In the genomic region with DNA sequence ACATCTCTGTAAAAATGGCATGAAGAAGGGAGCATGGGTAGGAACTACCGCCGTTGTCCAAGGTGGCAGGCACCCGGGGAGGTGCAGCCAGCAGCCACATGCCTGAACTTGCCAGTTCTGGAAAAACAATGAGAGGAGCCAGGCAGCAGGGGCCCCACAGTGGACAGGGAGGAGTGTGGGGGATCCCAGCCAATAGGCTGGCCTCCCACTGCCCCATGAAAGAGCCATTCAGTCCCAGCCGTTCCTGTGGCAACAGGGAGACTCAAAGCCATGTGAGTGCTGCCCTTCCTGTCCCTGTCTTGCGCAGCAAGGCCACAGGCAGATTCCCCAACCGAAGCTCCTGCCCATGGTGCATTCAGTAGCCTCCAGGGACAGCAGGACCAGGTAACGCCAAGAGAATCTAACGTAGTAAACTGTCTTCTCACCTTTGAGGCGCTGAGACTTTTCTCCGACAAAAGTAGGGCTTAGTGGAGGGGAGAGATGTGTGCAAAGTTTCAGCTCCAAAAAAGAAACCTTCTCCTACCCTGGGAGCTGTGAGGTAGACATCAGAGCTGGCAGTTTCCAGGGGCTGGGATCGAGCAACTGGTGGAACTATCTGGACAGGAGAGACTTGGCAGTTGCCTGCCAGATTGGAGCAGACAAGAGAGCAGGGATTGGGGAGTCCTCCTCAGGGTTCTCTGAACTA, we compare ENCODE assay signal across 9 mouse cellular contexts. TPM values are rescaled to one million over a fixed set of nuclear protein-coding genes. Genes with fewer than 3 reads are reported as not detected.
DNase-seq lines count a peak whose midpoint lies in the region; ATAC-seq and TF ChIP-seq lines count a peak whose summit lies in the region.
"Had no signal": no experiment of that assay in that cellular context is flagged by ENCODE, and none has a peak within 500 bp of the region (broad histone marks: within the 10 kb centered on the region; RNA-seq: fewer than 3 reads in every experiment).

No protein-coding gene starts in this region.

- no peak overlapping the region for H3K4me3 ChIP-seq in stomach, embryonic 14.5 days (ENCODE audit: low read depth, low read length)
- H3K4me3 ChIP-seq in stomach, postnatal 0 days (ENCODE audit: low read depth, low read length) = no peak overlapping the region
- H3K4me3 ChIP-seq in heart, embryonic 16.5 days (ENCODE audit: low read length) = peak overlapping the region; percentile 13; the same call in 1 of the 2 replicates
- no peak overlapping the region for H3K4me3 ChIP-seq in midbrain, embryonic 12.5 days
- no peak overlapping the region for H3K4me3 ChIP-seq in liver, embryonic 11.5 days (ENCODE audit: low read depth, low read length)

- ATAC-seq in stomach, embryonic 14.5 days (ENCODE audit: insufficient number of reproducible peaks, insufficient read depth, low FRiP score, low read depth) = no peak
- no peak for ATAC-seq in stomach, postnatal 0 days (ENCODE audit: low FRiP score, low TSS enrichment)
- ATAC-seq in heart, embryonic 16.5 days (replicated peaks; ENCODE audit: extremely low read depth, insufficient read depth, low FRiP score) = no peak
- peak; percentile 81 for ATAC-seq in midbrain, embryonic 12.5 days (ENCODE audit: low FRiP score, low read depth)
- no peak for ATAC-seq in megakaryocyte-erythroid progenitor cell, adult 5-6 weeks (replicated peaks; ENCODE audit: low FRiP score, low TSS enrichment, poor library complexity, severe bottlenecking)
- no peak for ATAC-seq in liver, embryonic 11.5 days (replicated peaks; ENCODE audit: low FRiP score)

- H3K9ac ChIP-seq in stomach, embryonic 14.5 days (replicated peaks; ENCODE audit: low read depth, low read length) = no peak overlapping the region
- H3K9ac ChIP-seq in stomach, postnatal 0 days (ENCODE audit: low read length) = no peak overlapping the region
- peak overlapping the region; percentile 39 for H3K9ac ChIP-seq in heart, embryonic 16.5 days (ENCODE audit: low read length)
- H3K9ac ChIP-seq in midbrain, embryonic 12.5 days (replicated peaks) = peak overlapping the region; percentile 24; the same call in 1 of the 2 replicates
- H3K9ac ChIP-seq in liver, embryonic 11.5 days (ENCODE audit: low read depth, low read length) = no peak overlapping the region

- no peaks in the 10 kb centered on the region for H3K9me3 ChIP-seq in stomach, embryonic 14.5 days (ENCODE audit: control insufficient read depth, low read depth, low read length)
- H3K9me3 ChIP-seq in stomach, postnatal 0 days (ENCODE audit: control insufficient read depth, low read length) = no peaks in the 10 kb centered on the region
- no peaks in the 10 kb centered on the region for H3K9me3 ChIP-seq in heart, embryonic 16.5 days (replicated peaks; ENCODE audit: control insufficient read depth, low read length)
- no peaks in the 10 kb centered on the region for H3K9me3 ChIP-seq in midbrain, embryonic 12.5 days
- no peaks in the 10 kb centered on the region for H3K9me3 ChIP-seq in liver, embryonic 11.5 days (ENCODE audit: control insufficient read depth, low read length)

- TF ChIP-seq CTCF in stomach, postnatal 0 days (IDR thresholded peaks at IDR 0.05; ENCODE audit: low read depth) = no peak

- WGBS in stomach, embryonic 14.5 days = 38% methylated on average over 11 of the region's 11 CpGs
- WGBS in stomach, postnatal 0 days = 47% methylated on average over 11 of the region's 11 CpGs
- 22% methylated on average over 11 of the region's 11 CpGs for WGBS in heart, embryonic 16.5 days
- WGBS in midbrain, embryonic 12.5 days = 18% methylated on average over 11 of the region's 11 CpGs
- 49% methylated on average over 11 of the region's 11 CpGs for WGBS in liver, embryonic 11.5 days

- peak; percentile 56 for DNase-seq in adrenal gland, postnatal 10 days
- no peak for DNase-seq in adrenal gland, postnatal 4 days (ENCODE audit: low spot score in 2 of 2)
- DNase-seq in stomach, postnatal 0 days (ENCODE audit: low spot score) = no peak
- DNase-seq in liver, embryonic 11.5 days (ENCODE audit: low spot score) = no peak

- TF ChIP-seq EP300 in stomach, postnatal 0 days (optimal IDR thresholded peaks at IDR 0.05) = no peak

- H3K36me3 ChIP-seq in stomach, embryonic 14.5 days (ENCODE audit: control insufficient read depth, insufficient read depth, low read length) = no peaks in the 10 kb centered on the region
- H3K36me3 ChIP-seq in stomach, postnatal 0 days (ENCODE audit: control insufficient read depth, insufficient read depth, low read length) = no peaks in the 10 kb centered on the region
- H3K36me3 ChIP-seq in heart, embryonic 16.5 days (ENCODE audit: control insufficient read depth, insufficient read depth) = 0 out of 2 replicates have a peak, but pooled peaks cover 2% of the 10 kb centered on the region
- no peaks in the 10 kb centered on the region for H3K36me3 ChIP-seq in midbrain, embryonic 12.5 days
- H3K36me3 ChIP-seq in liver, embryonic 11.5 days (ENCODE audit: control insufficient read depth, insufficient read depth, low read length) = no peaks in the 10 kb centered on the region

- H3K27me3 ChIP-seq in stomach, embryonic 14.5 days (ENCODE audit: control insufficient read depth, insufficient read depth, low read length) = no peaks in the 10 kb centered on the region
- no peaks in the 10 kb centered on the region for H3K27me3 ChIP-seq in stomach, postnatal 0 days (ENCODE audit: control insufficient read depth, insufficient read depth, low read length)
- H3K27me3 ChIP-seq in heart, embryonic 16.5 days (ENCODE audit: control insufficient read depth, insufficient read depth, low read length) = no peaks in the 10 kb centered on the region
- H3K27me3 ChIP-seq in midbrain, embryonic 12.5 days = peaks cover 35% of the 10 kb centered on the region
- peaks cover 9% of the 10 kb centered on the region; the same call in 1 of the 2 replicates for H3K27me3 ChIP-seq in liver, embryonic 11.5 days (replicated peaks; ENCODE audit: control insufficient read depth, insufficient read depth, low read length)

- H3K4me1 ChIP-seq in stomach, embryonic 14.5 days (ENCODE audit: control insufficient read depth, insufficient read depth, low read length) = peaks cover 25% of the 10 kb centered on the region
- H3K4me1 ChIP-seq in stomach, postnatal 0 days (replicated peaks; ENCODE audit: control insufficient read depth, insufficient read depth) = peaks cover 10% of the 10 kb centered on the region; the same call in 1 of the 2 replicates
- peaks cover 57% of the 10 kb centered on the region for H3K4me1 ChIP-seq in heart, embryonic 16.5 days (ENCODE audit: control insufficient read depth, insufficient read depth, low read length)
- H3K4me1 ChIP-seq in midbrain, embryonic 12.5 days = peaks cover 45% of the 10 kb centered on the region
- H3K4me1 ChIP-seq in liver, embryonic 11.5 days (replicated peaks; ENCODE audit: control insufficient read depth, insufficient read depth, low read length) = peaks cover 13% of the 10 kb centered on the region

- no peak overlapping the region for H3K4me2 ChIP-seq in stomach, embryonic 14.5 days (replicated peaks; ENCODE audit: low read depth, low read length)
- H3K4me2 ChIP-seq in stomach, postnatal 0 days (replicated peaks; ENCODE audit: low read depth) = no peak overlapping the region
- peak overlapping the region; percentile 63 for H3K4me2 ChIP-seq in heart, embryonic 16.5 days (ENCODE audit: low read depth, low read length)
- peak overlapping the region; percentile 34 for H3K4me2 ChIP-seq in midbrain, embryonic 12.5 days (replicated peaks)
- H3K4me2 ChIP-seq in liver, embryonic 11.5 days = no peak overlapping the region

- peak overlapping the region; percentile 21; the same call in 1 of the 2 replicates for H3K27ac ChIP-seq in stomach, embryonic 14.5 days (ENCODE audit: low read length)
- H3K27ac ChIP-seq in stomach, postnatal 0 days (replicated peaks) = no peak overlapping the region
- peak overlapping the region; percentile 64 for H3K27ac ChIP-seq in heart, embryonic 16.5 days (ENCODE audit: low read length)
- peak overlapping the region; percentile 73 for H3K27ac ChIP-seq in midbrain, embryonic 12.5 days (replicated peaks)
- no peak overlapping the region for H3K27ac ChIP-seq in liver, embryonic 11.5 days (ENCODE audit: low read depth, low read length)

RNA-seq across cellular contexts. Expression of gene Usp2, which starts 5.2 kb away (rescaled TPM):
- total RNA-seq in adrenal gland, postnatal 10 days (2021) = 10 to 100 TPM; 36.4 to 52.2 TPM
- 10 to 100 TPM; 21.8 to 24.7 TPM for total RNA-seq in adrenal gland, postnatal 4 days (2021)
- 10.5 and 15.0 TPM in 2 replicates for polyA plus RNA-seq in stomach, embryonic 14.5 days (2014; fragmentation: Nextera tagmentation; extraction: Ambion mirVana)
- 11.6 and 20.2 TPM in 2 replicates for polyA plus RNA-seq in stomach, postnatal 0 days (2015; fragmentation: Nextera tagmentation; extraction: Ambion mirVana)
- 77.5 and 89.6 TPM in 2 replicates for polyA plus RNA-seq in heart, embryonic 16.5 days (2015; fragmentation: Nextera tagmentation; extraction: Ambion mirVana)
- 6.4 and 12.5 TPM in 2 replicates for polyA plus RNA-seq in midbrain, embryonic 12.5 days (2016; fragmentation: Nextera tagmentation; extraction: Ambion mirVana)
- 0.35 and 2.1 TPM in 2 replicates for total RNA-seq in megakaryocyte-erythroid progenitor cell, adult 5-6 weeks (2014; fragmentation: Nextera tagmentation)
- 0.15 and 1.8 TPM in 2 replicates for total RNA-seq in megakaryocyte-erythroid progenitor cell, adult 5-6 weeks (2017)
- polyA plus RNA-seq in liver, embryonic 11.5 days (2014; fragmentation: Nextera tagmentation; extraction: Ambion mirVana) = 4.4 and 7.7 TPM in 2 replicates

RNA-seq across cellular contexts. Expression of gene Thy1, which starts 28.9 kb away (rescaled TPM):
- 10 to 100 TPM; 44.2 to 44.9 TPM for total RNA-seq in adrenal gland, postnatal 10 days (2021)
- total RNA-seq in adrenal gland, postnatal 4 days (2021) = 10 to 100 TPM; 44.1 to 46.3 TPM
- 0.88 and 1.5 TPM in 2 replicates for polyA plus RNA-seq in stomach, embryonic 14.5 days (2014; fragmentation: Nextera tagmentation; extraction: Ambion mirVana)
- 4.2 and 4.5 TPM in 2 replicates for polyA plus RNA-seq in stomach, postnatal 0 days (2015; fragmentation: Nextera tagmentation; extraction: Ambion mirVana)
- polyA plus RNA-seq in heart, embryonic 16.5 days (2015; fragmentation: Nextera tagmentation; extraction: Ambion mirVana) = 8.7 and 21.5 TPM in 2 replicates
- polyA plus RNA-seq in midbrain, embryonic 12.5 days (2016; fragmentation: Nextera tagmentation; extraction: Ambion mirVana) = not detected in 2 replicates
- total RNA-seq in megakaryocyte-erythroid progenitor cell, adult 5-6 weeks (2014; fragmentation: Nextera tagmentation) = 2.5 and 20.4 TPM in 2 replicates
- total RNA-seq in megakaryocyte-erythroid progenitor cell, adult 5-6 weeks (2017) = 3.5 TPM in 1 of 2 replicates, not detected in the other
- 0.18 TPM in 1 of 2 replicates, not detected in the other for polyA plus RNA-seq in liver, embryonic 11.5 days (2014; fragmentation: Nextera tagmentation; extraction: Ambion mirVana)

RNA-seq across cellular contexts. Expression of gene Mfrp, which starts 29.5 kb away (rescaled TPM):
- under 1 TPM in 1 of 2 experiments, not detected in 1; 0.30 TPM for total RNA-seq in adrenal gland, postnatal 10 days (2021)
- under 1 TPM in 1 of 2 experiments, not detected in 1; 0.17 TPM for total RNA-seq in adrenal gland, postnatal 4 days (2021)
- polyA plus RNA-seq in stomach, embryonic 14.5 days (2014; fragmentation: Nextera tagmentation; extraction: Ambion mirVana) = 0.26 and 0.28 TPM in 2 replicates
- not detected in 2 replicates for polyA plus RNA-seq in stomach, postnatal 0 days (2015; fragmentation: Nextera tagmentation; extraction: Ambion mirVana)
- polyA plus RNA-seq in heart, embryonic 16.5 days (2015; fragmentation: Nextera tagmentation; extraction: Ambion mirVana) = 0.12 TPM in 1 of 2 replicates, not detected in the other
- 0.10 TPM in 1 of 2 replicates, not detected in the other for polyA plus RNA-seq in midbrain, embryonic 12.5 days (2016; fragmentation: Nextera tagmentation; extraction: Ambion mirVana)
- total RNA-seq in megakaryocyte-erythroid progenitor cell, adult 5-6 weeks (2014; fragmentation: Nextera tagmentation) = 0.30 TPM in 1 of 2 replicates, not detected in the other
- total RNA-seq in megakaryocyte-erythroid progenitor cell, adult 5-6 weeks (2017) = not detected in 2 replicates
- 0.14 TPM in 1 of 2 replicates, not detected in the other for polyA plus RNA-seq in liver, embryonic 11.5 days (2014; fragmentation: Nextera tagmentation; extraction: Ambion mirVana)
- polyA plus RNA-seq: large intestine, adult 2 months had no signal

RNA-seq across cellular contexts. Expression of gene C1qtnf5, which starts 35.0 kb away (rescaled TPM):
- 10 to 100 TPM; 16.7 to 21.9 TPM for total RNA-seq in adrenal gland, postnatal 10 days (2021)
- total RNA-seq in adrenal gland, postnatal 4 days (2021) = 10 to 100 TPM in 1 of 2 experiments, 1 to 10 TPM in 1; 9.7 to 17.4 TPM
- polyA plus RNA-seq in stomach, embryonic 14.5 days (2014; fragmentation: Nextera tagmentation; extraction: Ambion mirVana) = 2.3 and 2.8 TPM in 2 replicates
- polyA plus RNA-seq in stomach, postnatal 0 days (2015; fragmentation: Nextera tagmentation; extraction: Ambion mirVana) = 5.3 and 6.5 TPM in 2 replicates
- polyA plus RNA-seq in heart, embryonic 16.5 days (2015; fragmentation: Nextera tagmentation; extraction: Ambion mirVana) = 3.5 and 4.2 TPM in 2 replicates
- polyA plus RNA-seq in midbrain, embryonic 12.5 days (2016; fragmentation: Nextera tagmentation; extraction: Ambion mirVana) = 1.3 TPM in 2 replicates
- not detected in 2 replicates for total RNA-seq in megakaryocyte-erythroid progenitor cell, adult 5-6 weeks (2014; fragmentation: Nextera tagmentation)
- not detected in 2 replicates for total RNA-seq in megakaryocyte-erythroid progenitor cell, adult 5-6 weeks (2017)
- polyA plus RNA-seq in liver, embryonic 11.5 days (2014; fragmentation: Nextera tagmentation; extraction: Ambion mirVana) = 0.13 and 0.26 TPM in 2 replicates

RNA-seq across cellular contexts. Expression of gene Gm49380, which starts 41.2 kb away (rescaled TPM):
- total RNA-seq in adrenal gland, postnatal 10 days (2021) = under 1 TPM in 1 of 2 experiments, not detected in 1; 0.51 TPM
- under 1 TPM; 0.11 to 0.51 TPM for total RNA-seq in adrenal gland, postnatal 4 days (2021)
- polyA plus RNA-seq in stomach, embryonic 14.5 days (2014; fragmentation: Nextera tagmentation; extraction: Ambion mirVana) = 0.43 and 0.52 TPM in 2 replicates
- 0.05 TPM in 1 of 2 replicates, not detected in the other for polyA plus RNA-seq in stomach, postnatal 0 days (2015; fragmentation: Nextera tagmentation; extraction: Ambion mirVana)
- polyA plus RNA-seq in heart, embryonic 16.5 days (2015; fragmentation: Nextera tagmentation; extraction: Ambion mirVana) = 0.07 and 0.20 TPM in 2 replicates
- 0.24 and 0.43 TPM in 2 replicates for polyA plus RNA-seq in midbrain, embryonic 12.5 days (2016; fragmentation: Nextera tagmentation; extraction: Ambion mirVana)
- total RNA-seq in megakaryocyte-erythroid progenitor cell, adult 5-6 weeks (2014; fragmentation: Nextera tagmentation) = not detected in 2 replicates
- not detected in 2 replicates for total RNA-seq in megakaryocyte-erythroid progenitor cell, adult 5-6 weeks (2017)
- polyA plus RNA-seq in liver, embryonic 11.5 days (2014; fragmentation: Nextera tagmentation; extraction: Ambion mirVana) = not detected in 2 replicates
- polyA plus RNA-seq: large intestine, adult 2 months had no signal

Comparison
In these comparisons a context has a peak if more than half of its experiments do, and no peak if none do; other contexts are left out.
1. H3K27ac ChIP-seq: peak in stomach, embryonic 14.5 days (single experiment), heart, embryonic 16.5 days (single experiment) and midbrain, embryonic 12.5 days (single experiment); none in stomach, postnatal 0 days (single experiment) and liver, embryonic 11.5 days (single experiment).
2. H3K4me2 ChIP-seq: peak in heart, embryonic 16.5 days (single experiment) and midbrain, embryonic 12.5 days (single experiment); none in stomach, embryonic 14.5 days (single experiment), stomach, postnatal 0 days (single experiment) and liver, embryonic 11.5 days (single experiment).
3. H3K9ac ChIP-seq: peak in heart, embryonic 16.5 days (single experiment) and midbrain, embryonic 12.5 days (single experiment); none in stomach, embryonic 14.5 days (single experiment), stomach, postnatal 0 days (single experiment) and liver, embryonic 11.5 days (single experiment).